Mouse (Mus musculus) adrenal gland, adult 2 months (tissue): ENCODE data around the gene Vps11. TPM values are rescaled to one million over a fixed set of nuclear protein-coding genes. Genes with fewer than 3 reads are reported as not detected.
"Not testable (repeated sequence)": the region's sequence is repeated elsewhere in the genome, so short reads cannot be mapped to it uniquely, and the experiment has no call there.

Experiments used
- DNase-seq: peaks from one replicate; pipeline ENCODE4 v3.0.0; 2021
- polyA plus RNA-seq: library from polyadenylated mRNA; depleted of rRNA; stranded (reverse); fragments of >200 nt; gene quantifications from 2 replicates; pipeline ENCODE4 v1.2.3, GENCODE M21; 2012
- total RNA-seq, 2 experiments: library from RNA; stranded (reverse); gene quantifications; 2 replicates each; pipeline ENCODE4 v1.2.3; 2021

The Vps11 gene
- total and polyA plus RNA-seq, 3 experiments = 39.4 to 58.4 (median 57.9) TPM

GRCm38 (mm10) chr9:44335331-44336092 is 26.0 kb downstream of the Vps11 start:
- peak; percentile 66 for DNase-seq

GRCm38 (mm10) chr9:44334396-44335330 is 26.8 kb downstream of the Vps11 start, which contains the start of gene H2afx:
TSS of gene H2afx (plus strand) at chr9:44334694.
- DNase-seq = peak; percentile 99

- no peak for DNase-seq
Measured at GRCm38 (mm10) chr9:44332918-44333638, 28.4 kb downstream of the Vps11 start.

GRCm38 (mm10) chr9:44330736-44331135 is 30.7 kb downstream of the Vps11 start:
- no peak for DNase-seq

GRCm38 (mm10) chr9:44327926-44328325 is 33.5 kb downstream of the Vps11 start:
- DNase-seq = no peak

DNA sequence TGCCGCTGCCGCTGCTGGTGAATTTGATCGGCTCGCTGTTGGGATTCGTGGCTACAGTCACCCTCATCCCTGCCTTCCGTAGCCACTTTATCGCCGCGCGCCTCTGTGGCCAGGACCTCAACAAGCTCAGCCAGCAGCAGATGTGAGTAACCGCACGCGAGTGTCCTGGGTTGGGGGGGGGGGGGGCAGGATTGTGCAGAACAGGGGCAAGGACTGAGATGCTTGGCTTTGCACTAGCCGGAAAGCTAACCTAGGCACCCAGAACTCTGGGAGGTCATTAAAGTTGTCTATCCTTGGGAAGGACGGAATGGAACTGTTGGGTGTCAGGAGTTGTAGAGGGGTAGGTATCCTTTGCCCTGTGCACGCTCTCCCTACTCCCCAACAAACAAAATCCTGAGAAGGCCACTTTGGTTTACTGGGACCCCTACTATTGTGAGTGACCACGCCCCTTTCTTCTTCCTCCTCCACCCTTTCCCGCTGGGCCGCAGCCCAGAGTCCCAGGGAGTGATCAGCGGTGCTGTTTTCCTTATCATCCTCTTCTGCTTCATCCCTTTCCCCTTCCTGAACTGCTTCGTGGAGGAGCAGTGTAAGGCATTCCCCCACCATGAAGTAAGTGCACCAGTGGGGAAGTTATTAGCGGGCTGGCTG is 34.3 kb downstream of the Vps11 start:
- peak; percentile 44 for DNase-seq

- peak; percentile 90 for DNase-seq
Measured at GRCm38 (mm10) chr9:44326371-44327063, 35.0 kb downstream of the Vps11 start.

GRCm38 (mm10) chr9:44325768-44326370 is 35.6 kb downstream of the Vps11 start, which contains the start of gene Dpagt1:
TSS of gene Dpagt1 (plus strand) at chr9:44326019.
- no peak for DNase-seq

DNA sequence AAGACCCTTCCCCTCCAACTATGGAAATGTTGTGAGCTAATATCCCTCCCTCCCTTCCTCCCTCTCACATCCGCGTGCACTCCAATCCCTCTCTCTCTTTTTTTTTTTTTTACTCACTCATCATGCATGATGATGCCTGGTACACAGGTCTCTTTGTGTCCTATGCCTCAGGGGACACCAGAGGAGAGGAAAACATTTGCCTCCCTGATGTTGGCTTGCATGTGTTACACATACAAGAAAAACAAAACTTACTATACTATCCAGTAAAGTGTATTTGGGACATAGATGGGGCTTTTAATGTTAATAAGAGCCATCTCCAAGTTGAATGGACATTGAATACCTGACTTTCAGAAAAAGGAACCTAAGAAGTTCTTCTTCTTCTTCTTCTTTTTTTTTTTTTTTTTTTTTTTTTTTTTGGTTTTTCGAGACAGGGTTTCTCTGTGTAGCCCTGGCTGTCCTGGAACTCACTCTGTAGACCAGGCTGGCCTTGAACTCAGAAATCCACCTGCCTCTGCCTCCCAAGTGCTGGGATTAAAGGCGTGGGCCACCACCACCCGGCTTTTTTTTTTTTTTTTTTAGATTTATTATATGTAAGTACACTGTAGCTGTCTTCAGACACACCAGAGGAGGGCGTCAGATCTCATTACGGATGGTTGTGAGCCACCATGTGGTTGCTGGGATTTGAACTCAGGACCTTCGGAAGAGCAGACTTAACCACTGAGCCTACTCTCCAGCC is 36.3 kb downstream of the Vps11 start:
- DNase-seq = not testable (repeated sequence)

GRCm38 (mm10) chr9:44324147-44324546 is 37.3 kb downstream of the Vps11 start:
- peak; percentile 69 for DNase-seq

DNA sequence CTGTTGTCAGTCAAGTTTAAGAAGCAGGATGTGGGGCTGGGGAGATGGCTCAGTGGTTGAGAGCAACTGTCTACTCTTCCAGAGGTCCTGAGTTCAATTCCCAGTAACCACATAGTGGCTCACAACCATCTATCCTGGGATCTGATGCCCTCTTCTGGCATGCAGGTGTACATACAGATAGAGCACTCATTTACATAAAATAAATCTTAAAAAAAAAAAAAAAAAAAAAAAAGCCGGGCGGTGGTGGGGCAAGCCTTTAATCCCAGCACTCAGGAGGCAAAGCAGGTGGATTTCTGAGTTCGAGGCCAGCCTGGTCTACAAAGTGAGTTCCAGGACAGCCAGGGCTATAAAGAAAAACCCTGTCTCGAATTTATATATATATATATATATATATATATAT is 37.8 kb downstream of the Vps11 start:
- DNase-seq = not testable (repeated sequence)

DNA sequence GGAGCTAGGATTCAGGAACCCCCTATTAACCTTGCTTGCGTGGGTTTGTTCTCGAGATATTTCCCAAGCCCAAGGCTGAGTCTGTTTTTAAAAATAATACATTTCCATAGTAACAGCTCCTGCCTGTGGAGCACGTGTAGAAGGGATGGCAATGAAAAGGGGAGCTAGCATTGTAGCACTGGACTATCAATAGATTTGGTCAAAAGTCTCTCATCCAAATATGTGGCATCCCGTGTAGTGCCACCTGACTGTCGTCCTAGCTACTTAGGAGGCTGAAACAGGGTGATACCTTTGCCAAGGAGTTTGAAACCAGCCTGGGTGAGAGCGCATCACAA is 40.7 kb downstream of the Vps11 start:
- DNase-seq = no peak

- DNase-seq = peak; percentile 94
Measured at GRCm38 (mm10) chr9:44319887-44320798, 41.3 kb downstream of the Vps11 start, which contains the start of gene C2cd2l. TSS of gene C2cd2l (minus strand) at chr9:44320285.

GRCm38 (mm10) chr9:44319105-44319886 is 42.2 kb downstream of the Vps11 start:
- DNase-seq = peak; percentile 64

GRCm38 (mm10) chr9:44318826-44319095 is 42.7 kb downstream of the Vps11 start:
- DNase-seq = peak; percentile 32

GRCm38 (mm10) chr9:44318076-44318825 is 43.2 kb downstream of the Vps11 start:
- DNase-seq = peak; percentile 59

DNA sequence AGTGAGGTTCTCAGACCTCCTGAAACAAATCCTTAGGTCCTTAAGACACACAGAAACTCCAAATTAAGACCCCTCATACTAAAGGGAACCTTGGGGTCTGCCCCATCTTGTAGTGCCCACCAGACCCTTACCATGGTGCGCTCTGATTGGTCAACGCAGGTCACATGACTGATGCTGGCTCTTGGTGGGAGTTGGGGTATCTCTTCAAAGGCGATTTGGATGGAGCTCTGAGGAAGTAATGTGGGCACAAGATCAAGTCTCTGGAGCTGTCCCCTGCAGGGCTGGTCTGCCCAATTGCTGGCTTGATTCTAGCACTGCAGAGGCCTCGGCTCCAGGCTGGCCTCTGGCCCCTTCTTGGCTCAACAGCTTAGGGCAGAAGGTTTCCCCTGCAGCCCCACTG is 44.0 kb downstream of the Vps11 start:
- no peak for DNase-seq
